Mouse (Mus musculus): Measurements from ENCODE around the gene Sh3d21.
"Not testable (repeated sequence)": the region's sequence is repeated elsewhere in the genome, so short reads cannot be mapped to it uniquely, and the experiment has no call there.

Sh3d21 gene

DNA sequence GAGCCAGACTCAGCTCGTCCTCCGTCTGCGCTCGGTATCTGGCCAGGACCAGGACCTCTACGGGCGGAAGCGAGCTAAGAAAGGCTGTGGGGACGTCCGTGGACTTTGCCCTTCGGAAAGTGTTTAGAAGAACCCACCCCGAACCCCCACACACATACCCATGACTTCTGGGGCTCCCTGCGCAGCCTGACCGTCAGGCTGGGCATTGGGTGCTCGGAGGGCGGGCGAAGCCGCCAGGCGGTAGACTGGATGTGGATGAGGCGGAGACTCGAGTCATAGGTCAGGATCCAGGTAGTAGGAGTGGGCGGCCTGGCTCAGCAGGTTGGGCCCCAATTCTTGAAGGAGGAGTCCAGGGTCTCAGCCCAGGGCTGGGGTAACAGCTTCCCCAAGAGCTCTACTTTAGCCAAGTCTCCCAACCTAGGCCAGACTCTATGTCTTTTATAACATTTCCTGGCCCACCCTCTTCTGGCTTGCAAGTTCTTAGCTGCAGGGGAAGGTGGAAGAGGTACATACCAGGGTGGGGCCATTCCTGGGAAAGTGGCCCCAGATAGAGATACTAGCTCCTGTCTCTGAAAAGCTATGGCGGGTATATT, at the start of gene Sh3d21:
Sh3d21 (minus strand) TSS at position 425 of the 593 bp plus-strand sequence.
- DNase-seq: peak; percentile 32

DNA sequence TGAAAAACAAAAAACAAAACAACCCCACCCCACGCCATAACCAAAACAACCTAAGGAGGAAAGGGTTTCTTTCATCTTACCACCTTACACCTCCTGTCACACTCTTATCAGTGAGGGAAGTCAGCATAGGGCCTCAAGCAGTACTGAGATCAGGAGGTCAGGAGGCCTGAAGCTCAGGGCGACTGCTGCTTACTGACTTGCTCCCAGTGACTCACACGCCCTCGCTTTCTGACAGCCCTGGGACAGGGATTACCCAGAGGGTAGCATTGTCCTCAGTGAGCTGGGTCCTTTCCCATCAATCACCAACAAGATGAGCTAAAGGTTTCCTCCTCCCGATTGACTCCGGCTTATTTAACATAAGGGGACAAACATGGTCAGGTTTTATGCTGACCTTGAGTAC, 43.8 kb upstream of the Sh3d21 start:
- DNase-seq: peak; percentile 51

DNA sequence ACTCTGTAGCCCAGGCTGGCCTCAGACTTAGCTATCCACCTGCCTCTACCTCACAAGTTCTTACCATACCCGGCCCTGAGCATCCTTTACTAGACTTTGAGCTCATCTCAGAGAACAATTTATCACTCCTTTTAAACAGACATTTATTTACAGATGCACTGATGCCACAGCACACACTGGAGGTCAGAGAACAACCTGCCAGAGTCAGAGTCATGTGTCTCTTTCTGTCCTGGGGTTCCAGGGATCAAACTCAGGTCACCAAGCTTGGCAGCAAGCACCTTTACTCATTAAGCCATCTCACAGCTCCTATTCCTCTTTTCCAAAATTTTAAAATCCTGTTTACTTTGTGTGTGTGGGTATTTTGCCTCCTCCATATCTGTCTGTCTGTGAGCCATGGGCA, 42.1 kb upstream of the Sh3d21 start:
- no peak for DNase-seq

DNA sequence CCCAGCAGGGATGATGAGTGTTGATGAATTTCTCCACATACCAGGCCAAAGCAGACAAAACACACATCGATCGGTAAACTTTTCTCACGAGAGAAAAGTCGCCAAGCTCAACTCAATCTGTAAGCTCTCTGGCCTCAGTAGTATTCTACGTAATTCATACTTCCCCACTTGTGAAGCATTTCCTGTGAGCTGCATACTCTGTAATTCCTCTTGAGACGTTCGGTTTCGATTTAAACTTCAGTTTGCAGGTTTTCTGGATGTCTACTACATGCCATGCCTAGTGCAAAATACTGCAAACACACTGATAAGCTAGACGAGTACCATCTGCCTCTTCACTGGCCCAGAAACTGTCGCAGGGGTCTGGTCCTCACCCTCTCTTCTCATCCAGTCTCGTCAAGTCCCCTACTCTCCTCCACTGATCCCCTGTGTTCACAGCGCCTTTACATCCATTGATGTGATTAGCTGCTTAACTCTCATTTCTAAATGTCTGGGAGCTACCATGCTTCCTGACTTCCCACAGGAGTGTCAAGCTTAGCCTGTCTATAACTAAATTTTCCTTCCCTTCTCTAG, 41.5 kb upstream of the Sh3d21 start:
- DNase-seq: no peak

DNA sequence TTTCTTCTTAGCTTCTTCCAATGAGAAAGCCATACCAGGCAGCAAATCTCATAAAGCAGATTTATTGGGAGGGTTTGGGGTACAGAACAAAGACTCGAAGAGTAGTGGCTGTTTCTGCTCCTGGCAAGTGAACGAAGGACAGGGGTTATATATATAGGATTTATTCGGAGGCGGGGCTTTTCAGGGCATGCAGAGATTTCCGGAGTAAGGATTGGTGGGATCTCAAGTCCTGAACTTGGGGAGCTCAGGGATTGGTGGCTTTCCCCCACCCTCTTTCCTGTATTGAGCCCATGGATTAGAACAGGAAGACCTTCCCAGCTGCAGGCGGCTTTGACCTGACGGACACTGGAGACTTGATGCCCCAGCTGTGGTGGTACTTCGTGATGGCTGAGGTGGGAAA, 40.7 kb upstream of the Sh3d21 start:
- DNase-seq: no peak

DNA sequence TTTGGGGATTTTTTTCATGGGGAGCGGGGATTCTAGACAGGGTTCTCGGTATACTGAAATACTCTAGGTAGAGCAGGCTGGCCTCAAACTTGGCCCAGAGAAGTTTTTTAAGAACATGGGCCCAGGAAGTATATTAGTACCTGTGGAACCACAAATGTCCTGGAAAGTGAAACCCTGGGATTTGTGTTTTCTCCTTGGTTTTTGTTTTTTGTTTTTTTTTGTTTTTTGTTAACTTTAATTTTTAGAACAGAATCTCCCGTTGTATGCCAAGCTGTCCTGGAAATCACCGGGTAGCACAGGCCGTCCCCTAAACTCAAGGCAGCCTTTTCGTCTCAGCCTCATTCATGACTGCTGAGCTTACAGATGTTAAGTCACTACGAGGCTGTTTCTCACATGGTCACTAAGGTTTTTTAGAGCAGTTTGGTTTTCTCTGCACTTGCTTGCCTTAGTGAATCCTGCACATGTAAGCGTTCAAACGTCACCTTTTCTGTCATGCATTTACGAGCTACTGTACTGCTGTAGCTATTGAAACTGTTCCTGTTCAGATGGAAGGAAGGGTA, 40.1 kb upstream of the Sh3d21 start:
- DNase-seq: no peak

DNA sequence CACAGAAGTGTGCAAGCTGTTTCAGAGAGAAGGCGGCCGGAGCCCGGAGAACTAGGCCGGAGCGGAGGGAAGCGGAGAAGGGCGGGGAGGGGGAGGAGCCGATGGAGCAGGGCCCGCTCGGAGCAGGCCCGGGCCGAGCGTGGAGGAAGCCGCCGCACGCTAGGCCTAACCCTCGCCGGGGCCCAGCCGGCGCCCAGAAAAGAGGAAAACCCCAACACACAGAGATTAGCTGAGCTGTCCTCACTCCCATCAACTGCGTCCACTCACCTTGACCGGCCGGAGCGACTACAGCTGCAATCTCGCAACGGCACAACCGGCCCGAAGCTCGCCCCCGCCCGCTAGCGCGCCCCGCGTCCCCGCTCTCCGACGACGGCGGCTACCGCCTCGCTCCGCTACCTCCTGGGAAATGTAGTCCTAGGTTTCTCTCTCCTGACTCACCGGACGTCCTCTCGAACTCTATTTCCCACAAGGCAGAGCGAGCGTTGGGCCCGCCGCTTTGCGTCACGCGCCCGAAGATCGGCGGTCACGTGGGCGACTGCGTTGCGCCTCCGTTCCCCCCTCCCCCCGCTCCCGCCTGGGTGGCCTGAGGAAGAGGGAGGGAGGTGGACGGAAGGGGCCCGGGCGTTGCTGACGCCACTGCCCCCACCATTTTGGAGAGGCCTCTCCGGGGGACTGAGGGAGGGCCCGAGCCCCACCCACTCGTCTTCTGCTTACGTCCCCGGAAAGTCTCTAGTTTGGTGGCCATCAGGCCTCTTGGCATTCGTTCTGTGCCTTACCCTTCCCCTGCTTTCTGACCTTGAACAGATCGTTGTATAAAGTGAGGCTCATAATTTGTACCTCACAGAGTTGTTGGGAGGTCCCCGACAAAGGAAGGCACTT, 39.3 kb upstream of the Sh3d21 start, which contains the start of gene Thrap3:
Thrap3 (minus strand) TSS at position 458 of the 879 bp plus-strand sequence.
- peak; percentile 99 for DNase-seq

DNA sequence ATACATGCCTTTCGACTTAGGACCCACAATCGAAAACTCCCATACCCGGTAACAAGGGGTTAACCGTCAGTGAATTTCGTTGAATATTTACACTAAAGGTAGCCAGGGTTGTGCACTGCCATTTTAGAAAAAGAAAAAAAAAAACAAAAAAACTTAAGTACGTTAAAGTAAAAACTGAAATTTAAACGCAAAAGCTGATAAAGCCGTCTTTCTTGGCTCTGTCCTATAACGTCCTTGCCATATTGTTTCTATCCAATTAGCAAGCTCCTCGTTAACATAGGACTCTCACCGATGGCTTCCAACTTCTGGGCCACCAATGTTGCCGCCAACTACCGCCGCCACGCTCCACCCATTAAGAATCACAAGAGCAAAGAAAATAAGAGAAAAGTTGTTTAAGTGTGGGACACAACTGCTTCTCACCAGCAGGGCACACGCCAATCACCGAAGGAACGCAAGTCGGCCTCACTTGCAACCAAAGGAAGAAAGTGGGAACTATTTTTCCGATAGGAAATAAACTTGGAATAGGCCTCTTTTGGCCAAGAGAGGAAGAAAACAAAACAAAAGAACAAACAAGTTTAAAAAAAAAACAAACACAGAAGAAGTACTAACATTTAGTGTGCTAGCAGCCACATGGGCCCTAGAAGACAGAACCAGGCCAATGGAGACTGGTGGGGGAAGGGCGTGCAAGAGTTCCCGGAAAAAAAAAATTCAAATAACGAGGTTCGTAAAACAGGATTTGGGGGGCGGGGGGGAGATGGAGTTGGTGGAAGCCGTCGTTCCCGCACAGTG, 38.4 kb upstream of the Sh3d21 start:
- DNase-seq: peak; percentile 67

DNA sequence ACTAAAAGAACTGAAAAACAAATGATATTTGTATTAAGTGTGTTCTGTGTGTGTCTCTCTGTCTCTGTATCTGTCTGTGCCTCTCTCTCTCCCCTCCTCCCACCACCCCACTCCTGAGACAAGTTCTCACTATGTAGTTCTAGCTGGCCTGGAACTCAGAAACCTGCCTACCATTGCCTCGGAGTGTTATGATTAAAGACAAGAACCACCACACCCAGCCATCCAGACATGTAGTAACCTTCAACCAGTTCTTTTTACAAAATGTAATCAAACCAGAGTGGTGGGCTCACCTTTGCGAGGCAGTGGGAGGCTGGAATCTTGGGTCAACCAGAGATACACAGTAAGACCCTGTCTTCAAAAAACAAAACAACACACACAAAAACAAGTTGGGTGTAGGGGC, 37.4 kb upstream of the Sh3d21 start:
- DNase-seq: no peak

DNA sequence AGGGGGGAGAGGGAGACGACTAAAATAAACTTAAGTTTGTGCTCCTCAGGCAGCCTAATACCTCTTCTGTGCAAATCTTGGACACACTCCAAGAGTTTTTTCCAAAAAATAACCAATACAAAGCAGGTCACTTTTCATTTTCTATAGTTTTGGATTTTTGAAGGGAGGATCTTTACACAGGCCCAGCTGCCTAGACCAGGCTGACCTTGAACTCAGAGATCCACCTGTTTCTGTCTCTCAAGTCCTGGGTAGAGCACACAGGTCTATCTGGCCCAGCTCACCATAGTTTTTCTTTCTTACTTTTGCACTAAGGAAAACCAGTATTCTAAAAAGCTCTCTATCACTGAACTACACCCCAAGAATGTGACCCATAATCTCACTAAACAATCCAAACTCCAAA, 36.7 kb upstream of the Sh3d21 start:
- DNase-seq: no peak

DNA sequence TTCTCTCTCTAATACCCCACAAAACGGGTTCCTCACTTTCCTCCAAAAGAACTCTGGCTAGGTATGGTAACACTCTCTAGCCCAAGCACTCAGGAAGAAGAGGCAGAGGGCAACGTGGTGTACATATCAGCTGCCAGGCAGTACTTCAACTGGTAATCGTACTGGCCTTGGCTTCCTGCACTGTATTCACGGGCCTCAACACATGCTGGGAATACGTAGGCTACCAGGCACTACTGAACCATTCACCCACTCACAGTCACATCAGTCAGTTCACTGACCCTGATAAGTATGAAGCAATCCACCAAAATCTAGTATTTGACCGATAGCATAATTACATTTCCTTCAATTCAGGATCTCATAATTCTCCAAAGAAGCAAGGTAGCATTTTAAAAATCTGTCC, 36.3 kb upstream of the Sh3d21 start:
- DNase-seq: no peak

DNA sequence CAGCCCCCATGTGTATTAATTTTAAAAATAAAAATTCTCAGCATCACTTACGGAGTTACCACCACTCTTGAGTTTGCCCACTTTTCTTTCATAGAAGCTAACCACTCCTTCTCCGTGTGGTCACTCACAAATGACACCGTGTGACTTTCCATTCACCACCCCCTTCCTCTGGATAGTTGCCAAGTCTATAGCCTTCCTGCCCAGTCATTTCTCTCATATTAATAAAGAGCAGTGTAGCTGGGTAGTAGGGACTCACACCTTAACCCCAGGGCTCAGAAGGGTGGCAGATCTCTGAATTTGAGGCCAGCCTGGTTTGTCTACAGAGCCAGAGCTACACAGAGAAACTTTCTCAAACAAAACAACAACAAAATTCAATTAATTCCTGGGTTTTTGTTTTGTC, 34.2 kb upstream of the Sh3d21 start:
- no peak for DNase-seq

DNA sequence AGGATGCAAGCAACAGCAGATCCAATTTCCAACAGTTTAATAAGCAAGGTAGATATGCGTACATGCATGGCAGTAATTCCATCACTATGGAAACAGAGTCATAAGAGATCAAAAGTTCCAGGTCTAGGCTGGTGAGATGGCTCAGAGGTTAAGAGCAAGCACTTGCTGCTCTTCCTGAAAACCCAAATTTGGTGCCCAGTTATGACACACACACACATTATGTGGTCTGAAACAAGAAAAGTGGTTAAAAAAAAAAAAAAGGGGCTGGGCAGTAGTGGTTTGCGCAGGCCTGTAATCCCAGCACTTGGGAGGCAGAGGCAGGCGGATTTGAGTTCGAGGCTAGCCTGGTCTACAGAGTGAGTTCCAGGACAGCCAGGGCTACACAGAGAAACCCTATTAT, 31.6 kb upstream of the Sh3d21 start:
- DNase-seq: no peak

DNA sequence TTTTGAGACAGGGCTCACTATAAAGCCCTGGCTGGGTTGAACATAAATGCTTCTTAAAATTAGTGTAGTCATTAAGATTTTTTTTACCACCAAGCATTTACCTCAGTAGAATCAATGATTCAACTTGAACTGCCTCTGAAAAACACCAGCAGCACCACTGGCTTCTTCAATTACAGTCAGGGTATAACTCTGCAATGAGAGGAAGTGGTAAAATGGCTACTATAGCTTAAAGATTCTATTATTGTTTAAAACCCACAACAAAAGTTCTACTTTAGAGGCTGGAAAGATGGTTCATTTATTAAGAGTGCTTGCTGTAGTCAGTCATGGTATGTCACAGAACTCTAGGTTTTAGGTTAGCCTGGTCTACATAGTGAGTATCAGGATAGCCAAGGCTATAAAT, 30.9 kb upstream of the Sh3d21 start:
- no peak for DNase-seq

DNA sequence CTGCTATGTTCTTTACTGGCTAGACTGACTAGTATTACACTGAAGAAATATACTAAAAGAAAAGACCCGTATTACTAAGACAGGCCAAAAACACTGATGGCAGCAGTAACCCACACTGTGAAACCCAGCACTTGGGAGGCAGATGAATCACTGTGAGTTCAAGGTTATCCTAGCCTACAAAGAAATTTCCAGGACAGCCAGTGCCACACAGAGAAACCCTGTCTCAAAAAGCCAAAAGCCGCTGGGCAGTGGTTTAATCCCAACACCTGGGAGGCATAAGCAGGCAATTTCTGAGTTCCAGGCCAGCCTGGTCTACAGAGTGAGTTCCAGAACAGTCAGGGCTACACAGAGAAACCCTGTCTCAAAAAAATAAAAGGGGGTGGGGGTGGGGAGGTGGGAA, 27.3 kb upstream of the Sh3d21 start:
- DNase-seq: no peak

DNA sequence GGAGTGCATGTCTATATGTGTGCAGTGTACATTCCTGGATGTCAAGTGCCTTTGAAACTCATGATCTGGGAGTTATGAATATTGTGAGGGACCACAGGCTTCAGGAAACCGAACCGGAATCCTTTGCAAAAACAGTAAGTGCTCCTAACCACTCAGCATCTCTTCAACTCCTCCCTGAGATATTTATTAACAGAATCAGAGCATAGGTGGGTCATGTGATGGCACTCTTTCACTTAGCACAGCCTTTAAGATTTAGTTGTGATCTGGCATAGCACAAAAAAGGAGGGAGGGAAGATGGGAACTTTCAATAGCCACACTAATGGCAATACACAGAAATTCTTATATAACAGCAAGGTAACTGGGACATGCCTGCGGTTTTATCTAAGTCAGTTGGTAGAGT, 23.8 kb upstream of the Sh3d21 start:
- no peak for DNase-seq

DNA sequence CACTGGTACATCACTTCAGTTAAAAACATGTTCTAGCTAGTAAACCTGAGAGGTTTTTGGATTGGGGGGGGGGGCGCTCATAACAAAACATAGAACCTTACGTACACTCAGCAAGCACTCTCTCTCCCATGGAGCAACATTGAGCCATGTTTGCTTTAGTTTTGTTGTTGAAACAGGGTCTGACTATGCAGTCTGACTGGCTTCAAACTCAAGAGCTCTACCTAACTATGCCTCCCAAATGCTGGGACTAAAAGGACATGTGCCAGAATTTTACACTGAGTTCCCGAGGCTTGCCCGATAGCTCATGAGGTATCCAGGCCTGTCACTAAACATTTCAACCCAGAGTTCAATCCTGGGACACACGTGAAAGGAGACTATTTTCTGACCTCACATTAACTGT, 19.7 kb upstream of the Sh3d21 start:
- DNase-seq: no peak

DNA sequence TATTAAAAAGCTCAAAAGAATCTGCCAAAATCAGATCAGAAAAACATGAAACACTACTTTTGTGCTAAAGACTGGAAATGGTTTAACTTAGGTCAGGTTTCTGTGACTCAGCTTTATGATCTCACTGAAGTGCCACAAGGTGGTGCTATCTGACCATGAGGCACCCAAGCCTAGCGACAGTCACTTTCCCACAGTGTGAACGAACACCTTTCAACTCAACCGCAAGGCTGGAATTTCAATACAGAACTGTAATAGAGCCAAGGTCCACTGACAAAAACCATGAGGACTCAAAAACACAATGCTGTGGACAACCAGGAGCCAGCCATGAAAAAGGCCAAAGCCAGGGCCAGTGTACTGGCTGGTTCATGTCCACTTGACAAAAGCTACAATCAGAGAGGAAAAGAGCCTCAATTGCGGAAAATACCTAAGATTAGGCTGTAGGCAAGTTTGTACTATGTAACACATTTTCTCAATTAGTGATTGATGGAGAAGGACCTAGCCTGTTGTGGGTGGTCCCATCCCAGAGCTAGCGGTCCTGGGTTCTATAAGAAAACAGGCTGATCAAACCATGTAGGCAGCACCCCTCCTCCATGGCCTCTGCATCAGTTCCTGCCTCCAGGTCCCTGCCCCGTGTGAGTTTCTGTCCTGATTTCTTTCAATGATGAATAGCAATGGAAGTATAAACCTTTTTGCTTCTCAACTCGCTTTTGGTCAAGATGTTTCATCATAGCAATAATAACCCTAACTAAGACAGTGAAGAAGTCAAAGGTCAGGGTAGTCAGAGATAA, 18.1 kb upstream of the Sh3d21 start:
- DNase-seq: peak; percentile 31

DNA sequence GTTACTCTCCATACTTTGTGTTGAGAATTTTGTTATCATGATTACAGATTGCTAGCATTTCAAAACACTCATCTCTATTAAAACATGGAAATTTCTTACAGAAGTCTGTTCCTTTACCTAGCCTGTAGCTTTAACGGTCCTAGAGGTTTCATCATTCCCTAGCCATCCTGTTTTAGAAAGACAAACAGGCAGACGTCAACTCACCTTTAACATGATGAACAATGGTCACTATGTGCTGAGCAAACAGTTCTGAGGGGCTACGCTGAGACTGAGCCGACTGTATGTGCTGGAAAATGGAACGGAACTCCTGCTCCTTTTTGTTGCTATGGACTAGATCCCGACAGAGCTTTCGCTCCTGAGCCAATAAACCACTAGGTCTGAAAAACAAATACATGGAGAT, 12.7 kb upstream of the Sh3d21 start:
- DNase-seq: not testable (repeated sequence)

DNA sequence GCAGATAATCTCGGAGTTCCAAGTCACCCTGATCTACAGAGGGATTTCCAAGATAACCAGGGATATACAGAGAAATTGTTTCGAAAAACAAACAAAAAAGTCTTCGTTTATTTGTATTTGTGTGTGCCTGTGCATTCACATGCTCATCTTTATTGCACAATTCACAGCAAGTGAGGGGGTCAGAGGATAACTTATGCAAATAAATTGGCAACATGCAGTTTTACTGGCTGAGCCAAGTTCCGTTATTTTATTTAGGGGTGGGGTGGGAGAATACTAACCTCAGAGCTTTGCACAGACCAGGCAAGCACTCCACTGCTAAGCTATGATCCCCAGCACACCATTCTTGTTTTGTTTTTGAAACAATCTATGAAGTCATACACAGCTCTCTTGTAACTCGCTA, 10.5 kb upstream of the Sh3d21 start:
- no peak for DNase-seq

DNA sequence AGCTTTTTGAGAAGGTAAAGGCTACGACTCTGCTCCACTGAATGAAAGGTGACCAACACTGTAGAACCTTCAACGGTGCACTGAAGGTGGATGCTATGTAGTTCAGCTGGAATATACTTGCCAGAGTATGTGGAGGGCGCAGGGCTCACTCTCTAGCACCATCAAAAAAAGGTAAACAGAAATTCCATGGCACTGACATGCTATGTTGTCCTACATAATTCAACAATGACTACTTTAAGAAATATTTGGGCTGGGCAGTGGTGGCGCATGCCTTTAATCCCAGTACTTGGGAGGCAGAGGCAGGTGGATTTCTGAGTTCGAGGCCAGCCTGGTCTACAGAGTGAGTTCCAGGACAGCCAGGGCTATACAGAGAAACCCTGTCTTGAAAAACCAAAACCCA, 7.4 kb upstream of the Sh3d21 start:
- not testable (repeated sequence) for DNase-seq

DNA sequence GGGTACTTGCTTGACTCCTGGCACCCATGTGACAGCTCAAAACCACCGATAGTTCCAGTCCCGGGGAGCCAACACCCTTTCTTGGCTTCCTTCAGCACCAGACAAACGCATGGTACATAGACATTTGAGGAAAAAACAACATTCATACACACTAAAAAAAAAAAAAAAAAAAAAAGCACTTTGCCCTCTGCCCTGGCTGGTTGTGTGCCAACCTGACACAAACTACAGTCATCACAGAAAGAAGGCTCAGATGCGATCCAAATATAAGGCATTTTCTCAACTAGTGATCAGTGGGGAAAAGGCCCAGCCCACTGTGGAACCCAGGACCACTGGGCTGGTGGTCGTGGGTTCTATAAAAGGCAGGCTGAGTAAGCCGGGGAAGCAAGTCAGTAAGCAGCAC, 5.6 kb upstream of the Sh3d21 start:
- no peak for DNase-seq

All from liver (tissue).